8 mouse cellular contexts compared by ENCODE assay signal in genomic region chr4:124905971-124906822, GRCm38 (mm10). TPM values are rescaled to one million over a fixed set of nuclear protein-coding genes. Genes with fewer than 3 reads are reported as not detected.
DNase-seq lines count a peak whose midpoint lies in the region; ATAC-seq lines count a peak whose summit lies in the region.

No protein-coding gene starts in this region.

- H3K9me3 ChIP-seq in kidney, embryonic 14.5 days (ENCODE audit: control insufficient read depth, low read length) = no peaks in the 10 kb centered on the region
- H3K9me3 ChIP-seq in midbrain, embryonic 14.5 days (ENCODE audit: control insufficient read depth, low read length) = no peaks in the 10 kb centered on the region

- peak overlapping the region; percentile 26; the same call in 1 of the 2 replicates for H3K4me3 ChIP-seq in kidney, embryonic 14.5 days (ENCODE audit: low read length)
- H3K4me3 ChIP-seq in midbrain, embryonic 14.5 days (replicated peaks; ENCODE audit: low read depth, low read length) = no peak overlapping the region; the same call in 1 of the 2 replicates

- H3K27ac ChIP-seq in kidney, embryonic 14.5 days (ENCODE audit: low read depth, low read length) = 0 out of 2 replicates have a peak overlapping the region, but pooled peaks have one; percentile 9
- H3K27ac ChIP-seq in midbrain, embryonic 14.5 days (replicated peaks; ENCODE audit: low read depth, low read length) = peak overlapping the region; percentile 91

- H3K4me1 ChIP-seq in kidney, embryonic 14.5 days (ENCODE audit: control insufficient read depth, insufficient read depth, low read length) = no peaks in the 10 kb centered on the region
- peaks cover 29% of the 10 kb centered on the region for H3K4me1 ChIP-seq in midbrain, embryonic 14.5 days (ENCODE audit: control insufficient read depth, insufficient read depth, low read length)

- H3K9ac ChIP-seq in kidney, embryonic 14.5 days (ENCODE audit: low read depth, low read length) = no peak overlapping the region
- H3K9ac ChIP-seq in midbrain, embryonic 14.5 days (replicated peaks; ENCODE audit: low read length) = peak overlapping the region; percentile 29

- peak overlapping the region; percentile 42 for H3K4me2 ChIP-seq in kidney, embryonic 14.5 days (replicated peaks; ENCODE audit: low read depth, low read length)
- H3K4me2 ChIP-seq in midbrain, embryonic 14.5 days (ENCODE audit: low read length) = peak overlapping the region; percentile 47

- no peaks in the 10 kb centered on the region for H3K36me3 ChIP-seq in kidney, embryonic 14.5 days (ENCODE audit: control insufficient read depth, insufficient read depth, low read length)
- H3K36me3 ChIP-seq in midbrain, embryonic 14.5 days (ENCODE audit: control insufficient read depth, insufficient read depth, low read length) = no peaks in the 10 kb centered on the region

- peak; percentile 78 for ATAC-seq in kidney, embryonic 14.5 days (ENCODE audit: low FRiP score, low TSS enrichment)
- peak; percentile 89 for ATAC-seq in midbrain, embryonic 14.5 days (ENCODE audit: low FRiP score, low TSS enrichment)

- 0 out of 2 replicates have a peak, but pooled peaks cover 2% of the 10 kb centered on the region for H3K27me3 ChIP-seq in kidney, embryonic 14.5 days (ENCODE audit: control insufficient read depth, insufficient read depth, low read length)
- H3K27me3 ChIP-seq in midbrain, embryonic 14.5 days (ENCODE audit: control insufficient read depth, insufficient read depth, low read length) = no peaks in the 10 kb centered on the region

- no peak for DNase-seq in kidney, adult 18-20 months
- peak; percentile 66 for DNase-seq in brain, adult 2 months (ENCODE audit: low read depth, low spot score)
- peak; percentile 72 for DNase-seq in forelimb bud, embryonic 11.5 days (ENCODE audit: low read depth, low spot score)
- DNase-seq in midbrain, embryonic 14.5 days = peak; percentile 93
- DNase-seq in spleen, adult 12 weeks (ENCODE audit: low spot score) = no peak
- no peak for DNase-seq in c-Kit-positive CD71-positive TER-119-positive erythroid progenitor cells, embryonic 14.5 days (ENCODE audit: low spot score)
- no peak for DNase-seq in frontal cortex, postnatal 25 days (ENCODE audit: low spot score in 2 of 2)

- 6% methylated on average over 21 of the region's 21 CpGs for WGBS in kidney, embryonic 14.5 days
- WGBS in midbrain, embryonic 14.5 days = 3% methylated on average over 21 of the region's 21 CpGs

RNA-seq across cellular contexts. Expression of gene Epha10, which starts 25.5 kb away (rescaled TPM):
- polyA plus RNA-seq in kidney, embryonic 14.5 days (2014; fragmentation: Nextera tagmentation; extraction: Ambion mirVana) = 0.10 and 0.23 TPM in 2 replicates
- 9.6 and 10.7 TPM in 2 replicates for polyA plus RNA-seq in midbrain, embryonic 14.5 days (2014; fragmentation: Nextera tagmentation; extraction: Ambion mirVana)

RNA-seq across cellular contexts. Expression of gene 9930104L06Rik, which starts 30.7 kb away (rescaled TPM):
- polyA plus RNA-seq in kidney, embryonic 14.5 days (2014; fragmentation: Nextera tagmentation; extraction: Ambion mirVana) = 4.8 and 5.0 TPM in 2 replicates
- polyA plus RNA-seq in midbrain, embryonic 14.5 days (2014; fragmentation: Nextera tagmentation; extraction: Ambion mirVana) = 4.9 and 5.6 TPM in 2 replicates

RNA-seq across cellular contexts. Expression of gene Cdca8, which starts 32.9 kb away (rescaled TPM):
- polyA plus RNA-seq in kidney, embryonic 14.5 days (2014; fragmentation: Nextera tagmentation; extraction: Ambion mirVana) = 151 and 152 TPM in 2 replicates
- polyA plus RNA-seq in midbrain, embryonic 14.5 days (2014; fragmentation: Nextera tagmentation; extraction: Ambion mirVana) = 22.8 and 34.7 TPM in 2 replicates

RNA-seq across cellular contexts. Expression of gene Maneal, which starts 44.2 kb away (rescaled TPM):
- polyA plus RNA-seq in kidney, embryonic 14.5 days (2014; fragmentation: Nextera tagmentation; extraction: Ambion mirVana) = 0.66 and 0.81 TPM in 2 replicates
- 16.9 and 18.5 TPM in 2 replicates for polyA plus RNA-seq in midbrain, embryonic 14.5 days (2014; fragmentation: Nextera tagmentation; extraction: Ambion mirVana)

RNA-seq across cellular contexts. Expression of gene 1110065P20Rik, which starts 55.2 kb away (rescaled TPM):
- 53.6 and 64.3 TPM in 2 replicates for polyA plus RNA-seq in kidney, embryonic 14.5 days (2014; fragmentation: Nextera tagmentation; extraction: Ambion mirVana)
- polyA plus RNA-seq in midbrain, embryonic 14.5 days (2014; fragmentation: Nextera tagmentation; extraction: Ambion mirVana) = 85.1 and 110 TPM in 2 replicates

Comparison
In these comparisons a context has a peak if more than half of its experiments do, and no peak if none do; other contexts are left out.
1. DNase-seq: peak in brain, adult 2 months (single experiment), forelimb bud, embryonic 11.5 days (single experiment) and midbrain, embryonic 14.5 days (single experiment); none in kidney, adult 18-20 months (single experiment), spleen, adult 12 weeks (single experiment), c-Kit-positive CD71-positive TER-119-positive erythroid progenitor cells, embryonic 14.5 days (single experiment) and frontal cortex, postnatal 25 days (0 of 2).